24 mouse cellular contexts compared by ENCODE assay signal in the genomic region with DNA sequence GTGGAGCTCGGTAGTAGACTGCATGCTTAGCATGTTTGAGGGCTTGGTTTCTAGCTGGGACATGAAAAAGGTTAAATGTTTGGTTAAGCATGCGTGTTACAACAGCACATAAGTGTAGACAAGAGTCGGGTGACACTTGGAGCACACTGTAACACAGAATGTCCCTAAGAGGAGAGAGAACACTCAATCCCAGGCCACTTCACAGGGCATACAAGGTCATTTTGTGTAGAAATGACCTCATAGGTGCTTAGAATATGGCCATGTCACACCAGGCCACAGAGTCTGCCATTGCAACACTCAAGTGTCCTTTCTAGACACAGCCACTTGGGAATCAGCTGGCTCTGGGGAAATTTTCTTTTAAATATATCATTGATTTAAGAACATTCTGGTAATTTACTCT. TPM values are rescaled to one million over a fixed set of nuclear protein-coding genes. Genes with fewer than 3 reads are reported as not detected.
DNase-seq lines count a peak whose midpoint lies in the region; ATAC-seq and TF ChIP-seq lines count a peak whose summit lies in the region.
"Had no signal": no experiment of that assay in that cellular context is flagged by ENCODE, and none has a peak within 500 bp of the region (broad histone marks: within the 10 kb centered on the region; RNA-seq: fewer than 3 reads in every experiment).

No protein-coding gene starts in this region.

- no peak overlapping the region for H3K27ac ChIP-seq in lung, postnatal 0 days (ENCODE audit: low read length)
- H3K27ac ChIP-seq in hindbrain, embryonic 11.5 days (ENCODE audit: low read depth, low read length) = no peak overlapping the region
- H3K27ac ChIP-seq: embryonic facial prominence, embryonic 10.5 days; embryonic facial prominence, embryonic 12.5 days; forebrain, embryonic 13.5 days; forebrain, embryonic 15.5 days had no signal

- peak; percentile 31 to 74 for DNase-seq in lung, adult 18-20 months
- no peak for DNase-seq in lung, adult 2 months
- DNase-seq in lung, postnatal 0 days (ENCODE audit: low spot score) = peak; percentile 70
- DNase-seq in lung, postnatal 14 days = peak; percentile 22
- peak; percentile 75 for DNase-seq in lung, postnatal 36 days
- no peak for DNase-seq in hindbrain, embryonic 11.5 days (ENCODE audit: low spot score)
- no peak for DNase-seq in gastrocnemius, postnatal 10 days
- DNase-seq in spleen, postnatal 4 days (ENCODE audit: low spot score in 2 of 2) = no peak
- DNase-seq: adrenal gland, adult 2 months; adrenal gland, postnatal 10 days; adrenal gland, postnatal 36 days; cerebellum, adult 11-12 months; cerebellum, adult 2 months; cerebellum, adult 9-10 months; cerebellum, postnatal 10 days; cerebellum, postnatal 25 days; forebrain, postnatal 0 days had no signal

- 66% methylated on average over 3 of the region's 3 CpGs for WGBS in lung, adult 2 months
- WGBS in lung, postnatal 0 days = 63% methylated on average over 3 of the region's 3 CpGs
- WGBS in hindbrain, embryonic 11.5 days = 90% methylated on average over 3 of the region's 3 CpGs

- no peak overlapping the region for H3K4me3 ChIP-seq in lung, adult 2 months (replicated peaks; ENCODE audit: extremely low read depth, low read depth, low read length)
- no peak overlapping the region for H3K4me3 ChIP-seq in lung, postnatal 0 days (ENCODE audit: low read depth, low read length)
- no peak overlapping the region for H3K4me3 ChIP-seq in hindbrain, embryonic 11.5 days (ENCODE audit: low read depth, low read length)
- H3K4me3 ChIP-seq: embryonic facial prominence, embryonic 10.5 days; embryonic facial prominence, embryonic 12.5 days; forebrain, embryonic 13.5 days; forebrain, embryonic 15.5 days had no signal

- H3K36me3 ChIP-seq in lung, postnatal 0 days (ENCODE audit: insufficient read depth, low read length) = 0 out of 2 replicates have a peak, but pooled peaks cover 6% of the 10 kb centered on the region
- H3K36me3 ChIP-seq in hindbrain, embryonic 11.5 days (ENCODE audit: control insufficient read depth, insufficient read depth, low read length) = no peaks in the 10 kb centered on the region
- H3K36me3 ChIP-seq: embryonic facial prominence, embryonic 10.5 days; embryonic facial prominence, embryonic 12.5 days had no signal

- no peak for TF ChIP-seq CTCF in lung, adult 2 months (IDR thresholded peaks at IDR 0.05; ENCODE audit: insufficient read depth, low read length)
- no peak for TF ChIP-seq CTCF in lung, postnatal 0 days (IDR thresholded peaks at IDR 0.05)

- peak; percentile 63 for TF ChIP-seq EP300 in lung, postnatal 0 days (IDR thresholded peaks at IDR 0.05)

- no peak for TF ChIP-seq POLR2A in lung, adult 2 months (IDR thresholded peaks at IDR 0.05; ENCODE audit: borderline replicate concordance, extremely low read depth, low read depth, low read length)

- H3K4me1 ChIP-seq in lung, adult 2 months (ENCODE audit: control insufficient read depth, insufficient read depth, low read length) = no peaks in the 10 kb centered on the region
- H3K4me1 ChIP-seq in lung, postnatal 0 days (ENCODE audit: insufficient read depth, low read depth, low read length) = no peaks in the 10 kb centered on the region
- H3K4me1 ChIP-seq in hindbrain, embryonic 11.5 days (replicated peaks; ENCODE audit: control insufficient read depth, insufficient read depth, low read length) = no peaks in the 10 kb centered on the region
- H3K4me1 ChIP-seq: embryonic facial prominence, embryonic 10.5 days; embryonic facial prominence, embryonic 12.5 days; forebrain, embryonic 13.5 days; forebrain, embryonic 15.5 days had no signal

- no peaks in the 10 kb centered on the region for H3K27me3 ChIP-seq in lung, postnatal 0 days (replicated peaks; ENCODE audit: insufficient read depth, low read length)
- H3K27me3 ChIP-seq in hindbrain, embryonic 11.5 days (ENCODE audit: control insufficient read depth, insufficient read depth, low read length) = no peaks in the 10 kb centered on the region
- H3K27me3 ChIP-seq: embryonic facial prominence, embryonic 12.5 days; forebrain, embryonic 13.5 days; forebrain, embryonic 15.5 days had no signal

- no peaks in the 10 kb centered on the region for H3K9me3 ChIP-seq in lung, postnatal 0 days (ENCODE audit: low read length)
- H3K9me3 ChIP-seq in hindbrain, embryonic 11.5 days (ENCODE audit: control insufficient read depth, low read length) = no peaks in the 10 kb centered on the region
- H3K9me3 ChIP-seq: embryonic facial prominence, embryonic 10.5 days; embryonic facial prominence, embryonic 12.5 days; forebrain, embryonic 13.5 days; forebrain, embryonic 15.5 days had no signal

- no peak overlapping the region for H3K4me2 ChIP-seq in lung, postnatal 0 days (replicated peaks; ENCODE audit: low read depth, low read length)
- no peak overlapping the region for H3K4me2 ChIP-seq in hindbrain, embryonic 11.5 days (replicated peaks; ENCODE audit: low read depth, low read length)
- H3K4me2 ChIP-seq: embryonic facial prominence, embryonic 12.5 days; forebrain, embryonic 13.5 days; forebrain, embryonic 15.5 days had no signal

- H3K9ac ChIP-seq in lung, postnatal 0 days (replicated peaks; ENCODE audit: low read depth) = no peak overlapping the region
- H3K9ac ChIP-seq in hindbrain, embryonic 11.5 days (ENCODE audit: low read depth, low read length) = no peak overlapping the region
- H3K9ac ChIP-seq: embryonic facial prominence, embryonic 12.5 days; forebrain, embryonic 13.5 days; forebrain, embryonic 15.5 days; forebrain, postnatal 0 days had no signal

- peak; percentile 90 for ATAC-seq in lung, postnatal 0 days
- ATAC-seq in hindbrain, embryonic 11.5 days (ENCODE audit: low FRiP score) = no peak
- ATAC-seq: forebrain, embryonic 13.5 days; forebrain, embryonic 15.5 days; forebrain, postnatal 0 days had no signal

RNA-seq across cellular contexts. Expression of a gene that starts 15.6 kb away (rescaled TPM):
- 115 and 126 TPM in 2 replicates for polyA plus RNA-seq in lung, adult 2 months (2012; rRNA removed)
- polyA plus RNA-seq in lung, postnatal 0 days (2015; fragmentation: Nextera tagmentation; extraction: Ambion mirVana) = 44.1 and 50.7 TPM in 2 replicates
- 40.3 and 42.6 TPM in 2 replicates for polyA plus RNA-seq in hindbrain, embryonic 11.5 days (2014; fragmentation: Nextera tagmentation; extraction: Ambion mirVana)
- total RNA-seq in gastrocnemius, postnatal 10 days (2021) = 10 to 100 TPM; 21.1 to 23.0 TPM

RNA-seq across cellular contexts. Expression of a gene that starts 44.3 kb away (rescaled TPM):
- 74.7 and 93.3 TPM in 2 replicates for polyA plus RNA-seq in lung, adult 2 months (2012; rRNA removed)
- 12.9 and 13.4 TPM in 2 replicates for polyA plus RNA-seq in lung, postnatal 0 days (2015; fragmentation: Nextera tagmentation; extraction: Ambion mirVana)
- polyA plus RNA-seq in hindbrain, embryonic 11.5 days (2014; fragmentation: Nextera tagmentation; extraction: Ambion mirVana) = 31.4 and 31.9 TPM in 2 replicates
- total RNA-seq in gastrocnemius, postnatal 10 days (2021) = 10 to 100 TPM; 18.0 to 22.1 TPM
- polyA plus RNA-seq: C2C12 had no signal

RNA-seq across cellular contexts. Expression of a gene that starts 53.7 kb away (rescaled TPM):
- 1.4 and 2.0 TPM in 2 replicates for polyA plus RNA-seq in lung, adult 2 months (2012; rRNA removed)
- polyA plus RNA-seq in lung, postnatal 0 days (2015; fragmentation: Nextera tagmentation; extraction: Ambion mirVana) = 0.32 and 0.46 TPM in 2 replicates
- polyA plus RNA-seq in hindbrain, embryonic 11.5 days (2014; fragmentation: Nextera tagmentation; extraction: Ambion mirVana) = 0.15 and 0.23 TPM in 2 replicates
- total RNA-seq in gastrocnemius, postnatal 10 days (2021) = not detected
- total RNA-seq: adrenal gland, adult 2 months; adrenal gland, postnatal 36 days; ES-E14; forebrain, postnatal 0 days had no signal
- polyA plus RNA-seq: brain, embryonic 14.5 days; C2C12; cerebellum, adult 2 months; embryonic facial prominence, embryonic 10.5 days had no signal

Comparison
In these comparisons a context has a peak if more than half of its experiments do, and no peak if none do; other contexts are left out.
1. DNase-seq: peak in lung, adult 18-20 months (2 of 2), lung, postnatal 0 days (single experiment), lung, postnatal 14 days (single experiment) and lung, postnatal 36 days (single experiment); none in lung, adult 2 months (single experiment), hindbrain, embryonic 11.5 days (single experiment), gastrocnemius, postnatal 10 days (single experiment) and spleen, postnatal 4 days (0 of 2).